Mouse (Mus musculus) common myeloid progenitor, adult 5-6 weeks (primary cell): ENCODE data around the gene Dhx34. TPM values are rescaled to one million over a fixed set of nuclear protein-coding genes. Genes with fewer than 3 reads are reported as not detected.

Experiments used
- ATAC-seq: replicated peaks from 2 replicates; pipeline ENCODE4 v1.8.0; 2016; ENCODE audit warnings: low read depth, mild to moderate bottlenecking, moderate TSS enrichment, inconsistent platforms; ENCODE audit not compliant: poor library complexity, severe bottlenecking
- total RNA-seq: library from RNA; stranded (forward); fragments of 200-1000, 187-1606 nt; gene quantifications from 2 replicates; pipeline ENCODE4 v1.2.3, GENCODE M21; 2017

The Dhx34 gene
- total RNA-seq, 1 experiment from 2014 or later: 9.2 TPM

GRCm38 (mm10) chr7:16213986-16214385 is 7.9 kb downstream of the Dhx34 start:
- ATAC-seq: no peak

- no peak for ATAC-seq
Observed at GRCm38 (mm10) chr7:16213196-16213595, 8.6 kb downstream of the Dhx34 start.

- ATAC-seq: peak; percentile 51; the same call in 1 of the 2 replicates
Observed at GRCm38 (mm10) chr7:16210862-16211365, 10.9 kb downstream of the Dhx34 start.

- no peak for ATAC-seq
Observed at GRCm38 (mm10) chr7:16208781-16209665, 12.8 kb downstream of the Dhx34 start.

- peak; percentile 45; the same call in 1 of the 2 replicates for ATAC-seq
Observed at GRCm38 (mm10) chr7:16207496-16207895, 14.3 kb downstream of the Dhx34 start.

GRCm38 (mm10) chr7:16207076-16207475 is 14.8 kb downstream of the Dhx34 start:
- no peak for ATAC-seq

GRCm38 (mm10) chr7:16204791-16205190 is 17.0 kb downstream of the Dhx34 start:
- ATAC-seq: 0 out of 2 replicates have a peak, but pooled peaks have one; percentile 12

GRCm38 (mm10) chr7:16203505-16203903 is 18.3 kb downstream of the Dhx34 start:
- ATAC-seq: no peak

- ATAC-seq: no peak
Observed at GRCm38 (mm10) chr7:16202756-16203504, 18.9 kb downstream of the Dhx34 start.

GRCm38 (mm10) chr7:16201136-16201535 is 20.7 kb downstream of the Dhx34 start:
- peak; percentile 48 for ATAC-seq

GRCm38 (mm10) chr7:16198540-16198939 is 23.3 kb downstream of the Dhx34 start:
- ATAC-seq: no peak

- no peak for ATAC-seq
Observed at GRCm38 (mm10) chr7:16197166-16197565, 24.7 kb downstream of the Dhx34 start.

GRCm38 (mm10) chr7:16196616-16197015 is 25.2 kb downstream of the Dhx34 start:
- no peak for ATAC-seq

GRCm38 (mm10) chr7:16193702-16194101 is 28.1 kb downstream of the Dhx34 start:
- ATAC-seq: 0 out of 2 replicates have a peak, but pooled peaks have one; percentile 10

- ATAC-seq: peak; percentile 84
Observed at GRCm38 (mm10) chr7:16192315-16192714, 29.5 kb downstream of the Dhx34 start.

GRCm38 (mm10) chr7:16187494-16187893 is 34.3 kb downstream of the Dhx34 start:
- ATAC-seq: no peak

- ATAC-seq: peak; percentile 85
Observed at GRCm38 (mm10) chr7:16183663-16184062, 38.2 kb downstream of the Dhx34 start.

GRCm38 (mm10) chr7:16178114-16178513 is 43.7 kb downstream of the Dhx34 start:
- ATAC-seq: no peak

- ATAC-seq: no peak
Observed at GRCm38 (mm10) chr7:16175542-16175931, 46.3 kb downstream of the Dhx34 start.

GRCm38 (mm10) chr7:16174597-16175541 is 47.0 kb downstream of the Dhx34 start, which contains the start of gene Meis3:
Gene Meis3 (plus strand): TSS chr7:16175090.
- peak; percentile 63 for ATAC-seq
